Mouse (Mus musculus) hindlimb bud, embryonic 11.5 days (tissue): ENCODE measurements around the gene Cisd3.

ENCODE experiments used
- DNase-seq: peaks from one replicate; pipeline ENCODE4 v3.0.0-alpha.2; 2012; ENCODE audit warnings: low read depth, low spot score; ENCODE audit errors: extremely low spot score

Cisd3 gene

DNA sequence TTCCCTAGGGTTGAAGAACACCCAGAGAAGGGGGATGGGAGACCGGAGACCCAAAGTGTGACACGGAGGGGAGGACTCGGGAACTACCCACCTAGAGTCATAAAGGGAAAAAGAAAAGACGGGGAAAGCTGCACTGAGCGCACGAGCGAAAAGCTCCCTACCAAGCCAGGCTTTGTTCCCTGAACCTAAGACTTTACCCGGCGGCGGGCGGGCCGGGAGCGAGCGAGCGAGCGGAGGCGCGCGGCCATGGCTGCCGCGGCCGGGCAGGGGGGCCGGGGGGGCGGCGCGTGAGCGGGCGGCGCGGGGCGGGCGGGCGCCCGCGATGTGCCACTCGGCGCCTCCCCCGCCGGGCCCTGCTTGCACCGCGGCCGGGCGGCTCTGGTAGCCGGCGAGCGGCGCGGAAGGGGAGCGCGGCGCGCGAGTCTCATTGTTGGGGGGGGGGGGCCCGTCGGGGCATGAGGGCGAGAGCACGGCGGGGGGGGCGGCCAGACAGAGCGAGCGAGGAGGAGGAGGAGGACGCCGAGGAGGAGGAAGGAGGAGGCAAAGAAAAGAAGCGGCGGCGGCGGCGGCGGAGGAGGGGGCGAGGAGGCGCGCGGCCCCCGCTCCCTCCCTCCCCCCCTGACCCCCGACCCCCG is 22.6 kb upstream of the Cisd3 start, which contains the start of gene Mllt6:
Gene Mllt6, plus strand, starts transcription at position 522 of the 635 bp plus-strand sequence.
- no peak for DNase-seq

GRCm38 (mm10) chr11:97663528-97664338 is 21.9 kb upstream of the Cisd3 start:
- DNase-seq = no peak

GRCm38 (mm10) chr11:97664339-97664665 is 21.3 kb upstream of the Cisd3 start:
- no peak for DNase-seq

DNA sequence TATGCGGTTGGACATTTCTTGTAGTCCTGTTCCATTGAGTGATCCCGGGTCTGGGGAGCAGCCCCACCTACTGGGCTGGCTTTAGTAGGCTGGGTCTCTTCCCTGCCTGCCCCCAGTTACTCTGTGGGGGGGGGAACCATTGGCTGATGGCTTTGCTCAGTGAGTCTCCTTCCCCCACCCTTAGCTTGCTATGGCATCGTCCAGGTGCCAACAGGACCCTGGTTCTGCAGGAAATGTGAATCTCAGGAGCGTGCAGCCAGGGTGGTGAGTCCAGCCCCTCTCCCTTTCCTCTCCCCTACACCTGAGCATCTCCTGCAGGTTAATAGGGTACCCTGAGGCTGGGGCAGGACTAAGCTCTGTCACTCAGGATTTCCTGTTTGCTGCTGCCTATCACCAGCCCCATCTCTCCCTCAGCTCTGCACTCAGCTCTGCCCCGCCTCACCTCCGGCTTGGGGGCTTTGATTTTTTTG is 20.8 kb upstream of the Cisd3 start:
- DNase-seq = no peak

DNA sequence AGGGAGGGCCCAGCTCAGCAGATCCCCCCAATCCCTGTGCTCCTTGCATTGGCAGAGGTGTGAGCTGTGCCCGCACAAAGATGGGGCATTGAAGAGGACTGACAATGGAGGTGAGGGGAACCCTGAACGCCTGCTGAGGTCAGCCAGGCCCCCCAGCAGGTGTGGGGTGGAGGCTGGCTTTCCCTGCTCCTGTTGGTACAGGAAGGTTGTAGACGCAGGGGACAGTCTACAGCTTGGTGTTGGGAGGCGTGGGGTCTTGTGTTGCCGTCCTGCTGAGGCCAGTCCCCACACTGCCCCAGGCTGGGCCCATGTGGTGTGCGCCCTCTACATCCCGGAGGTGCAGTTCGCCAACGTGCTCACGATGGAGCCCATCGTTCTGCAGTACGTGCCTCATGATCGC is 20.2 kb upstream of the Cisd3 start:
- no peak for DNase-seq

DNA sequence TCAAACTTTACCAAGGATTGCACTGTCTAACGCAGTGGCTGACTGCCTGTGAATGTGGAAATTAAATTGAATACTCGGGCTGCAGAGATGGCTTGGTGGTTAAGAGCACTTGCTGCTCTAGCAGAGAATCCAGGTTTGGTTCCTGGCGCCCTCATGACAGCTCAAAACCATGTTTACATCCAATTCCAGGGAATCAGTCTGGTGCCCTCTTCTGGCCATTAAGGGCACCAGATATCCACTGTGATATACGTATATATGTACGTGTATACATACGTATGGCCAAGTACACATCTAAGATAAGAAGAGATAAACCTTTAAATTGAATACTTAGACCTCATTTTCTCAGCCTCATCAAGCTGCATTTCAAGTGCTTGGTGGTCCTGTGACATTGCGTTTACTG is 19.4 kb upstream of the Cisd3 start:
- no peak for DNase-seq

DNA sequence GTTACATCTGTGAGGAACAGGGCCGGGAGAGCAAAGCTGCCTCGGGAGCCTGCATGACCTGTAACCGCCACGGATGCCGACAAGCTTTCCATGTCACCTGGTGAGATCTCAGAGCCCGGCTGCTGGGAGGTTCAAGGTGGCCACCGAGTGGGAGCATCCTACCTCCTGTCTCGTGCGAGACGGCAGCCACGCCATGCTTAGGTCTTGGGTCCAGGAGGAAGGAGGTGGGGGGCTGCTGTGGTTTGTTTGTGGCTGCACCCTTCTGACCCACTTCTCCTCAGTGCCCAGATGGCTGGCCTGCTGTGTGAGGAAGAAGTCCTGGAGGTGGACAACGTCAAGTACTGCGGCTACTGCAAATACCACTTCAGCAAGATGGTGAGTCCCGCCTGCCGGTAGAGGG is 18.8 kb upstream of the Cisd3 start:
- DNase-seq = no peak

DNA sequence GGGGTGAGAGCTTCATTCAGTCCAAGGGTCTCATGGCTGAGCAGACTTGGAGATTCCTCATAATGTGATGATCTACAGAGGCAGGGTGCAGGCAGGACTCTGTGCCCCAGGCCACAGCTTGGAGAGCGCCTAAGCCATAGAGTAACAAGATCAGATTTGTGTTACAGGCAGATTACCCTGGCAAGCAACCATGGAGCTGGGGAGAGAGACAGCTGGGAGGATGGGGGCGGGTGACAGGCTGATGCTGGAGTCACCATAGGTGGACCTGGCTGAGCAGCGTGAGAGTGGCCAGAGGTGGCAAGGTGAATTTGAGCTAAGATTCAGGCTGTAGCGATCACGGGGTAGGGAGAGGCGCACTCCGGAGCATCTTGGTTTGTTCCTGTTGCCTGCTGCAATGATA is 17.5 kb upstream of the Cisd3 start:
- no peak for DNase-seq

GRCm38 (mm10) chr11:97669268-97669667 is 16.4 kb upstream of the Cisd3 start:
- DNase-seq = no peak

GRCm38 (mm10) chr11:97669829-97670228 is 15.8 kb upstream of the Cisd3 start:
- DNase-seq = no peak

- no peak for DNase-seq
Observed at GRCm38 (mm10) chr11:97670234-97671176, 15.1 kb upstream of the Cisd3 start.

- DNase-seq = no peak
Observed at GRCm38 (mm10) chr11:97671177-97671527, 14.5 kb upstream of the Cisd3 start.

GRCm38 (mm10) chr11:97673148-97673547 is 12.5 kb upstream of the Cisd3 start:
- no peak for DNase-seq

DNA sequence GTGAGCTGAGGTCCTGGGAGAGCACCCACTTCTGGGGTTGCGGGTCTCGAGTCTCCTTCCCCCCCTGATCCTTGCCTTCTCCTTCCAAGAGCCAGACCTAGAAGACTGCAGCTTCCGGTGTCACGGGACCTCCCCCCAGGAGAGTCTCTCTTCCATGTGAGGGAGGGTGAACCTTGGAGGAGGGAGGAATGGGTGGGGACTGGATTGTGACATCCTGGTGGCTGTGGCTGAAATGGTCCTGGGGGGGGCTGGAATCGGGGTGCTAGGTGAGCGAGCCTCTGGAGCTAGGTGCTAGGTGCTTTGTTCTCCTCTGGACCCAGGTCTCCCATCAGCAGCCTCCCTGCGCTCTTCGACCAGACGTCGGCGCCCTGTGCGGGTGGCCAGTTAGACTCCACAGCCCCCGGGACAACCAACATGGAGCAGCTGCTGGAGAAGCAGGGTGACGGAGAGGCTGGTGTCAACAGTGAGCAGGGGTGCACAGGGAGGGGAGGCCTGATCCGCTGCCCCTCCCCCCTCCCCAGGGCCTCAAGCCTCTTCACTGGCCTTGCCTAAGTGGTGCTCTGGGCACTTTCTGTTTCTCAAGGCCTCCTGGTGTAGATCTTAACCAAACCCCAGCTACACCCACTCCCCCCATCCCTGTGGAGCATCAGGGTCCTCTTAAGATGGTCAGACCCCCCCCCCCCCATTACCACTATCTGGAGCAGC is 9.4 kb upstream of the Cisd3 start:
- no peak for DNase-seq

GRCm38 (mm10) chr11:97677381-97677780 is 8.2 kb upstream of the Cisd3 start:
- DNase-seq = no peak

GRCm38 (mm10) chr11:97677842-97678241 is 7.8 kb upstream of the Cisd3 start:
- DNase-seq = no peak

DNA sequence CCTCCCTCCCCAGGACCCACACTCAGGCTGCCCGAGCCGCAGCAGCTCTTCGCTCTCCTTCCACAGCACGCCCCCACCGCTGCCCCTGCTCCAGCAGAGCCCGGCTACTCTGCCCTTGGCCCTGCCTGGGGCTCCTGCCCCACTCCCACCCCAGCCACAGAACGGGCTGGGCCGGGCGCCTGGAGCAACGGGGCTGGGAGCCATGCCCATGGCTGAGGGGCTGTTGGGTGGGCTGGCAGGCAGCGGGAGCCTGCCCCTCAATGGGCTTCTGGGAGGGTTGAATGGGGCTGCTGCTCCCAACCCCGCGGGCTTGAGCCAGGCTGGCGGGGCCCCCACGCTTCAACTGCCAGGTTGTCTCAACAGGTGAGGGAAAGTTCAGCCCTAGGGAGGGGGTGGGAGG is 7.3 kb upstream of the Cisd3 start:
- DNase-seq = no peak

DNA sequence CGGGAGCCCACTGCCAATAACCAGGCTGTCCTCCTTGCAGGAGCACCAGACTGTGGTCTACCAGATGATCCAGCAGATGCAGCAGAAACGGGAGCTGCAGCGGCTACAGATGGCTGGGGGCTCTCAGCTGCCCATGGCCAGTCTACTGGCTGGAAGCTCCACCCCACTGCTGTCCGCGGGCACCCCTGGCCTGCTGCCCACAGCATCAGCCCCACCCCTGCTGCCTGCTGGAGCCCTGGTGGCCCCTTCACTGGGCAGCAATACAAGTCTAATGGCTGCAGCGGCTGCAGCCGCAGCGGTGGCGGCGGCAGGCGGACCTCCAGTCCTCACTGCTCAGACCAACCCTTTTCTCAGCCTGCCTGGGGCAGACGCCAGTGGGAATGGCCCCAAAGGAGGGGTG is 5.2 kb upstream of the Cisd3 start:
- no peak for DNase-seq

DNA sequence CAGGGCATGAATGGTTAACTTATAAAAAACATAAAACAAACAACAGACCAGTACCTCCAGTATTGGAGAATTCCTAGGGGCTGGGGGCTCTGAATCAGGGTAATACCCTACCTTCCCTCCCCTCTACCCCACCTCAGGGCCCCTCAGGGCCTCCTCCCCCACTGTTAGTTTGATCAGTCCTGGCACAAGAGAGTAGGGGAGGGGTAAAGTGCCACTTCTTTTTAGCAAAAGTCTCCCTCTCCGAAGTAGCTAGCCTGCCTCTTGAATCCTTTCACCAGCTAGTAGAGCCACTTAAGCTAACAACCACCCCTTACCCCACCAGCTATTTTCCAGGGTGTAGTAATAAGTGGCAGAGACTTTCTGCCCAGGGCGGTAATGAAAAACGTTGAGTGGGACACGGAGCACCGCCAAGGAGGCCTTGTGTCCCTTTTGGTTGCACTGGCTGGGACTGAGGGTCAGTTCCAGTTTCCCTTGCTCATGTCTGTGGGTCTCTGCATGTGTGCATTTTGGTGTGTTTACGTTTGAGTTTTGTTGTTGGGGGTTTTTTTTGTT is 3.0 kb upstream of the Cisd3 start:
- no peak for DNase-seq

GRCm38 (mm10) chr11:97684063-97684680 is 1.5 kb upstream of the Cisd3 start:
- DNase-seq = no peak
